Mouse (Mus musculus): ENCODE measurements around the gene Lhpp. TPM values are rescaled to one million over a fixed set of nuclear protein-coding genes. Genes with fewer than 3 reads are reported as not detected.

The Lhpp gene
- polyA plus RNA-seq, 1 experiment from 2014 or later: 12.7 TPM

DNA sequence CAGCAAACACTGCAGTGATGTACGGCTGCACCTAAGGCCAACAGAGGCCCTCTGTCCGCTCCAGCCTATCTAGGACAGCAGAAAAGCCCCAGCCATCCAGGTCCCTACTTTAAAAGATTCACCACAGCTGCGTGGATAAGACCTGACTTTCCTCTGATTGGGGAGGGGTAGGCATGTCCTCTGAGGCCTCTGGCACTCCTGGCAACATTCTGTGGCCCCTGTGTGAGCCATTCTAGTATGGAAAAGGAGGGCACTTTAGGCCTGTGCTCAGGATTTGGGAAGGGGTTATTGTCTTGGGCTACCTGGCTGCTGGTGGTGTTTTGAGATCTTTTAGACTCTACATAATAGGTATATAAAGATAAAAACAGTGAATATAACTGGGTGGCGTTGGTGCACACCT lies 56.1 kb downstream of the Lhpp start:
- no peaks in the 10 kb centered on the region for H3K36me3 ChIP-seq (ENCODE audit: control insufficient read depth, insufficient read depth, low read length)
- no peak for ATAC-seq (ENCODE audit: insufficient read depth, low FRiP score)
- H3K9ac ChIP-seq (ENCODE audit: low read length): no peak overlapping the region
- no peak overlapping the region for H3K4me2 ChIP-seq (ENCODE audit: low read depth, low read length)
- H3K27ac ChIP-seq (ENCODE audit: low read length): no peak overlapping the region
- no peaks in the 10 kb centered on the region for H3K9me3 ChIP-seq (replicated peaks; ENCODE audit: control insufficient read depth, low read length)
- WGBS: 77% methylated on average over 4 of the region's 4 CpGs
- H3K4me1 ChIP-seq (ENCODE audit: control insufficient read depth, insufficient read depth, low read length): no peaks in the 10 kb centered on the region
- H3K4me3 ChIP-seq (replicated peaks; ENCODE audit: low read length): no peak overlapping the region
- H3K27me3 ChIP-seq (ENCODE audit: control insufficient read depth, insufficient read depth, low read length): no peaks in the 10 kb centered on the region

DNA sequence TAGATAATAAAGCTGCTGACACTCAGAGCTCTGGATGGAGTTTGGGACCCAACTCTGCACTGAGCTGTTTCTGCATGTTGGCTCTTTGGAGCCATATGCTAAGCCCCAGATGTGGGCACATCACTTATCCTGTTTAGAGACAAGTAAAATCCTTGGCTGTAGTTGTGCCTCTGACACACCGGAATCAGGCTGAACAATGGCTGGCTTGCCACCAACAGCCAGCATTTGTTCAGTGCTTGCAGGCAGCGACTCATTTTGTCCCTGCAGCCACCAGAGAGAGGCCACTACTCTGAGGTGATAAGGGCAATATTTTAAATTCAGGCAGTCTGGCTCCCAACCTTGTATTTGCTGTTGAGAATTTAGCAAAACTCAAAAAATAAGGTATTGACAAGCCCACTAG lies 58.2 kb downstream of the Lhpp start:
- H3K4me3 ChIP-seq (replicated peaks; ENCODE audit: low read length): no peak overlapping the region
- peaks cover 4% of the 10 kb centered on the region; the same call in 1 of the 2 replicates for H3K4me1 ChIP-seq (ENCODE audit: control insufficient read depth, insufficient read depth, low read length)
- no peaks in the 10 kb centered on the region for H3K9me3 ChIP-seq (replicated peaks; ENCODE audit: control insufficient read depth, low read length)
- H3K36me3 ChIP-seq (ENCODE audit: control insufficient read depth, insufficient read depth, low read length): no peaks in the 10 kb centered on the region
- ATAC-seq (ENCODE audit: insufficient read depth, low FRiP score): no peak
- H3K4me2 ChIP-seq (ENCODE audit: low read depth, low read length): no peak overlapping the region
- no peak overlapping the region for H3K27ac ChIP-seq (ENCODE audit: low read length)
- H3K9ac ChIP-seq (ENCODE audit: low read length): no peak overlapping the region
- WGBS: 56% methylated on average over 2 of the region's 2 CpGs
- no peaks in the 10 kb centered on the region for H3K27me3 ChIP-seq (ENCODE audit: control insufficient read depth, insufficient read depth, low read length)

DNA sequence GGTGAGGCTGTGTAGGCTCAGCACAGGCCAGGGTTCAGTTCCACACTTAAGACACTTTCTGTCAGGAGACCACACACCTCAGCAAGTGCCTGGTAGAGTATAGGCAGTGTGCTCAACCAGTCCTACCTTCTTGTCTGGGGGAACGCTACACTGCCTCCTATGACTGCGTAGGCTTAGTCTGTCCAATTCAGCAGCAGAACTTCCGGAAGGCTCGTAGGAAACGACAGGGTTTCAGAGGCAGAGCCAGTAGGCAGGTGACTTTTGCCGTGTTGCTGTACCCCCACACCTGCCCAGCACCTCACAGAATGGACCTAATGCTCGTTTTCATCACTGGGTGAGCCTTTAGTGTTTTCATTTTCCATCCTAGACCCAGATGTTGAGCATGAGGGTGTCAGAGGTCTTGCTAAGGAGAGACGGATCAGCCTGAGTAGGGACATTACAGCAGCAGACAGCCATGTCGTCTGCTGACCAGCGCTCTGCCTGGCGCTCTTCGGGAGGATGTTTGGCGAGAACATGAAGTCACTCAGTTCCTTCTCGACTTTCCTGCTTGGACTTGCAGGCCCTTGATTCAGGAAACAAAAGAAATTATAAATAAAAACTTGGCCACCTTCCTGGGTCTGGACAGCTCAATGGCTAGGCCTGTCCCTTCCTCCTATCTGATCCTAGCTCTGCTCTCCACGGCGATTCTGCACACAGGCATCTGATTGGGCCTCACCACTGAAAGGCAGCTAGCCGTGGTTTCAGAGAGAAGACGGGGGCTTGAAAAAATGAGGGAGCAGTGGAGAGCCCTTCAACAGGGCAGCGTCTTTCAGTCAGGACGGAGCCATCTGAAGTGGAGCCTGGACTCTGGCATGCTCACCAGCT lies 59.8 kb downstream of the Lhpp start:
- no peak overlapping the region for H3K9ac ChIP-seq (ENCODE audit: low read length)
- H3K27ac ChIP-seq (ENCODE audit: low read length): 0 out of 2 replicates have a peak overlapping the region, but pooled peaks have one; percentile 8
- H3K36me3 ChIP-seq (ENCODE audit: control insufficient read depth, insufficient read depth, low read length): no peaks in the 10 kb centered on the region
- H3K4me1 ChIP-seq (ENCODE audit: control insufficient read depth, insufficient read depth, low read length): peaks cover 8% of the 10 kb centered on the region; the same call in 1 of the 2 replicates
- H3K4me2 ChIP-seq (ENCODE audit: low read depth, low read length): no peak overlapping the region
- no peaks in the 10 kb centered on the region for H3K9me3 ChIP-seq (replicated peaks; ENCODE audit: control insufficient read depth, low read length)
- no peak overlapping the region for H3K4me3 ChIP-seq (replicated peaks; ENCODE audit: low read length)
- no peaks in the 10 kb centered on the region for H3K27me3 ChIP-seq (ENCODE audit: control insufficient read depth, insufficient read depth, low read length)
- 79% methylated on average over 20 of the region's 20 CpGs for WGBS
- ATAC-seq (ENCODE audit: insufficient read depth, low FRiP score): no peak

DNA sequence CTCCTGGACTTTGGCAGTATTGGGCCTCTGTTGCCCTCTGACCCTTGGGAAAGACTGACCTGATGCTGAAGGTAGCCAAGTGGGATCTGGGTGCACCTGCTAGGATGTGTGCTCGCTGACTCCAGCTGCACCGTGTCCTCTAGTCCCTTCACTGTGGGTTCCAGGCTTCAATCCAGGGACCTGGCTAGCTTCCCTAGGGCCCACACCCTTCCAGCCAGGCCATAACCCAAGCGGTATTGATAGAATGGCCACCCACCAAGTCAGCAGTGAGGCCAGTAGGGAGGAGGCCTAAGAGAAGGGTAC lies 60.4 kb downstream of the Lhpp start:
- Histone ChIP-seq H3K27ac (ENCODE audit: low read length) (no peak overlapping the region), H3K36me3 (ENCODE audit: control insufficient read depth, insufficient read depth, low read length) (no peaks in the 10 kb centered on the region), H3K4me3 (replicated peaks; ENCODE audit: low read length) (no peak overlapping the region), H3K4me1 (ENCODE audit: control insufficient read depth, insufficient read depth, low read length) (peaks cover 8% of the 10 kb centered on the region; the same call in 1 of the 2 replicates), H3K9me3 (replicated peaks; ENCODE audit: control insufficient read depth, low read length) (no peaks in the 10 kb centered on the region), H3K9ac (ENCODE audit: low read length) (no peak overlapping the region), H3K4me2 (ENCODE audit: low read depth, low read length) (no peak overlapping the region), H3K27me3 (ENCODE audit: control insufficient read depth, insufficient read depth, low read length) (no peaks in the 10 kb centered on the region)
- WGBS: 84% methylated on average over 3 of the region's 3 CpGs
- no peak for ATAC-seq (ENCODE audit: insufficient read depth, low FRiP score)

DNA sequence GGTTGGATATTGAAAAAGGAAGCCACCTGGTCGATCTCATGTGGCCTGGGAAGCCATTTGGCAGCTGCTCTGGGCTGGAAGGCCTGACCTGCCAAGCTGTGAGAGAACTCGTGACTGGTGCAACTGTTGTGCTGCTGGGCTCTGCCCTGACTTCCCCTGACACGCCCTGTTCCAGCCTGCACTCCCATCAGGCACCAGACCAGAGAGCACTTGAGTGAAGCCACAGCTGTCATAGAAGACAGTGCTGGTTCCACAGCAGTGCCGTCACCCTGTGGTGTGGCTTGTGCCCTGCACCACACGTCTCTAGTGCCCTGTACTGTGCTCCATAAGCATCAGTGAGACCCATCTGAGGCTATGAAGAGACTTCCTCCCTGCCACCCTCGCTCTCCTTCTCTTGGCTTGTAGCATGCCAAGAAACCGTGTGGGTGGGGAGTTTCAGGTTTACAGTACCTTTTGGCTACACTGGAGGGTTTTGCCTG lies 62.1 kb downstream of the Lhpp start:
- Histone ChIP-seq H3K27ac (ENCODE audit: low read length) (peak overlapping the region; percentile 15; the same call in 1 of the 2 replicates), H3K9ac (ENCODE audit: low read length) (no peak overlapping the region), H3K27me3 (ENCODE audit: control insufficient read depth, insufficient read depth, low read length) (no peaks in the 10 kb centered on the region), H3K4me1 (ENCODE audit: control insufficient read depth, insufficient read depth, low read length) (peaks cover 8% of the 10 kb centered on the region; the same call in 1 of the 2 replicates), H3K4me2 (ENCODE audit: low read depth, low read length) (no peak overlapping the region), H3K36me3 (ENCODE audit: control insufficient read depth, insufficient read depth, low read length) (no peaks in the 10 kb centered on the region), H3K9me3 (replicated peaks; ENCODE audit: control insufficient read depth, low read length) (no peaks in the 10 kb centered on the region), H3K4me3 (replicated peaks; ENCODE audit: low read length) (no peak overlapping the region)
- WGBS: 53% methylated on average over 7 of the region's 7 CpGs
- peak; percentile 61 for ATAC-seq (ENCODE audit: insufficient read depth, low FRiP score)

DNA sequence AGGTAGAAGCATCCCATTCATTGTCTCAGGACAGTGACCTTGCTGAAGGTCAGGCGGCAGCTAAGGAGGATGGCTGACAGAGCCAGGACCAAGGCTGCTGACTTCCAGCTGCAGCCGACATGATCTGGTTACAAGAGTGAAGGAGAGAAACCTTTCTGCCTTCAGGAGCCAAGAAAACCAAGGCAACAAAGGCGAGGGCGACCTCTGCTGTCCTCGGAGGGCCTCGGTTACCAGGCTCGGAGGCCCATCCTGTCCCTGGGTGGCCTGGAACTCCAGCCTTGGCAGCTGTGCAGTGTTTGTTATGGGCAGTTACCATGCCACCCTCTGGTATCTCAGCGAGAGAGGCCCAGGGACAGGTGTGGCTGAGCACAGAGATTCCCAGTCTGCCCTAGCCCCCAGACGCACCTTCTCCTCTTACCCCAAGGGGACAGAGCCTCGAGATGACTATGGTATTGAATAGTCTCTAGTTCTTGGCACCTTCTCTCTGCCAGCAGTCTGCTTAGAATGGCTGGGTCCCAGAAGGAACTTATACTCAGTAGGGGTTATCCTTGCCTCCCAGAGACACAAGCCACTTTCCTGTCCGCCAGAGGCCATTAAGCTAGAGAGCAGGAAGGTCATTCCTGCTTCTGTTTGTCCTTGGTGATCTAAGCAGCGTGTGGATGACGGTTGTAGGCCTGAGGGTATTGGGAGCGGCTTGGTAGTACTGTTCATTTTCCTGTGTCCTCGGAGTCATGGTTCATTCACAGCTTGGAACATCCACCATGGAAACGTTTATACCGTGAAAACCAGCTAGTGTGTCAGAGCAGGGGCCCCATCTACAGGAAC lies 63.7 kb downstream of the Lhpp start:
- H3K9ac ChIP-seq (ENCODE audit: low read length): no peak overlapping the region
- no peak overlapping the region for H3K4me3 ChIP-seq (replicated peaks; ENCODE audit: low read length)
- no peak overlapping the region for H3K4me2 ChIP-seq (ENCODE audit: low read depth, low read length)
- H3K27me3 ChIP-seq (ENCODE audit: control insufficient read depth, insufficient read depth, low read length): no peaks in the 10 kb centered on the region
- peak; percentile 59; the same call in 1 of the 2 replicates for ATAC-seq (ENCODE audit: insufficient read depth, low FRiP score)
- peaks cover 8% of the 10 kb centered on the region; the same call in 1 of the 2 replicates for H3K4me1 ChIP-seq (ENCODE audit: control insufficient read depth, insufficient read depth, low read length)
- 52% methylated on average over 17 of the region's 17 CpGs for WGBS
- no peaks in the 10 kb centered on the region for H3K36me3 ChIP-seq (ENCODE audit: control insufficient read depth, insufficient read depth, low read length)
- H3K9me3 ChIP-seq (replicated peaks; ENCODE audit: control insufficient read depth, low read length): no peaks in the 10 kb centered on the region
- no peak overlapping the region; the same call in 1 of the 2 replicates for H3K27ac ChIP-seq (ENCODE audit: low read length)

DNA sequence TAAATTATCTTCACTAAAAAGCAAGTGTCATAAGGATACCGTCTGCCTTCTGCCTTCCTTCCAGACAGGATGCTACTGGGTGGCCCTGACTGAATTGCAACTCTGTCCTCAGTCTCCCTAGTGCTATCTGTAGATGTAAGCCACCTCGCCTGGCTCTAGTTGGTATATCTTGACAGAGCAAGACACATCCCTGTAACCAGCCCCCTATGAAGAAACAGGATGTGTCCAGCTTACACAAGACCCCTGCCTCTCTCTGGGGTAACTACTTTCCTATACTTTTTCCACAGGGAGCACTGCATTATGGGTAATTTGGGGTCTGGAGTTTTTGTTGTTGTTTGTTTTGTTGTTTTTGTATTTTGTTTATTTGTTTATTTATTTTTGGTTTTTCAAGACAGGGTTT lies 65.5 kb downstream of the Lhpp start:
- Histone ChIP-seq H3K4me3 (replicated peaks; ENCODE audit: low read length) (no peak overlapping the region), H3K36me3 (ENCODE audit: control insufficient read depth, insufficient read depth, low read length) (no peaks in the 10 kb centered on the region), H3K9ac (ENCODE audit: low read length) (no peak overlapping the region), H3K27ac (ENCODE audit: low read length) (no peak overlapping the region), H3K4me2 (ENCODE audit: low read depth, low read length) (no peak overlapping the region), H3K27me3 (ENCODE audit: control insufficient read depth, insufficient read depth, low read length) (no peaks in the 10 kb centered on the region), H3K9me3 (replicated peaks; ENCODE audit: control insufficient read depth, low read length) (no peaks in the 10 kb centered on the region), H3K4me1 (ENCODE audit: control insufficient read depth, insufficient read depth, low read length) (peaks cover 8% of the 10 kb centered on the region; the same call in 1 of the 2 replicates)
- 76% methylated on average over 2 of the region's 2 CpGs for WGBS
- ATAC-seq (ENCODE audit: insufficient read depth, low FRiP score): no peak

DNA sequence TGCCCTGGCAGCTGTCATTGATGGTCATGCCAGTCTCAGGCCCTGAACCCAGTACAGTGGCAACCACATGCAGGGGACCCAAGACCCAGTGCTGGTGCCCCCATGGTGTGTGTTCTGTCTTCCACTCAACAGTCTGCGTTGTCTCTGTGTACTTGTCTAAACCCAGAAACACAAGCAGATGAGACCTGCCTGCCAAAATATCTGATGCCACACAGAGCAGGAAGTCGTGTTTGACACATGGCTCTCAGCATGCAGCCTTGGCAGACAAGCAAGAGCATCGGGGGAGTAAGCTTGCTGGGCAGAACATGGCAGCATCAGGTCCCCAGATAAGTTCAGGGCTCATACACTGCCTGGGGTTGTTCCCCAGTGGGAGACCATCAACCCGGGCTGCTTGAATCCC lies 68.7 kb downstream of the Lhpp start:
- ATAC-seq (ENCODE audit: insufficient read depth, low FRiP score): no peak
- Histone ChIP-seq H3K9ac (ENCODE audit: low read length) (no peak overlapping the region), H3K27me3 (ENCODE audit: control insufficient read depth, insufficient read depth, low read length) (no peaks in the 10 kb centered on the region), H3K4me3 (replicated peaks; ENCODE audit: low read length) (no peak overlapping the region), H3K36me3 (ENCODE audit: control insufficient read depth, insufficient read depth, low read length) (no peaks in the 10 kb centered on the region), H3K4me2 (ENCODE audit: low read depth, low read length) (no peak overlapping the region), H3K27ac (ENCODE audit: low read length) (no peak overlapping the region), H3K4me1 (ENCODE audit: control insufficient read depth, insufficient read depth, low read length) (no peaks in the 10 kb centered on the region), H3K9me3 (replicated peaks; ENCODE audit: control insufficient read depth, low read length) (no peaks in the 10 kb centered on the region)
- WGBS: 72% methylated on average over 4 of the region's 4 CpGs

DNA sequence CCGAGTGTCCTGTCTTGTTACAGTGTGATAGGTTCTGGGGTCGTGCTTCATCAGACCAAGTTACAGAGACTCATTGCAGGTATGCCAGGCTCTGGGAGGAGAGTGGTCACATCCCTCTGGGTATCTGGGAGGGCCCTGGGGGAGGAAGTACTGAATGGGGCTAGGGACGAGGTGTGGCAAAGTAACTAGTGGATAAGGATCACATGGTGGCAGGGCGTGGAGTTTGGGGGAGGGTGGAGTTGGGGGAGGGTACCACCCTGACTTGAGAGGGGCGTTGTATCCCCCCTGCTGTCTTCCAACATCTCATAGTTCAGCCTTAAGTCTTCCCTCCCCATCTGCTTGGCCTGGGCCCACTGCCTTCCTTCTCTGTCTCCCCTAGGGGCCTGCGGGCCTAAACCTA lies 69.1 kb downstream of the Lhpp start:
- H3K9me3 ChIP-seq (replicated peaks; ENCODE audit: control insufficient read depth, low read length): no peaks in the 10 kb centered on the region
- H3K4me2 ChIP-seq (ENCODE audit: low read depth, low read length): no peak overlapping the region
- no peak overlapping the region for H3K27ac ChIP-seq (ENCODE audit: low read length)
- no peaks in the 10 kb centered on the region for H3K36me3 ChIP-seq (ENCODE audit: control insufficient read depth, insufficient read depth, low read length)
- ATAC-seq (ENCODE audit: insufficient read depth, low FRiP score): no peak
- no peaks in the 10 kb centered on the region for H3K4me1 ChIP-seq (ENCODE audit: control insufficient read depth, insufficient read depth, low read length)
- no peak overlapping the region for H3K4me3 ChIP-seq (replicated peaks; ENCODE audit: low read length)
- no peak overlapping the region for H3K9ac ChIP-seq (ENCODE audit: low read length)
- H3K27me3 ChIP-seq (ENCODE audit: control insufficient read depth, insufficient read depth, low read length): no peaks in the 10 kb centered on the region
- 68% methylated on average over 6 of the region's 6 CpGs for WGBS

Data from stomach, embryonic 16.5 days (tissue).